Mouse (Mus musculus) kidney, postnatal 25 days (tissue): Measurements from ENCODE around the gene Slc39a1.
"Not testable (repeated sequence)": the region's sequence is repeated elsewhere in the genome, so short reads cannot be mapped to it uniquely, and the experiment has no call there.

Source experiments
- DNase-seq, 2 experiments: peaks; one replicate each; pipeline ENCODE4 v3.0.0; 2021; ENCODE audit warnings: mixed read lengths in 2 of 2

Slc39a1 gene

DNA sequence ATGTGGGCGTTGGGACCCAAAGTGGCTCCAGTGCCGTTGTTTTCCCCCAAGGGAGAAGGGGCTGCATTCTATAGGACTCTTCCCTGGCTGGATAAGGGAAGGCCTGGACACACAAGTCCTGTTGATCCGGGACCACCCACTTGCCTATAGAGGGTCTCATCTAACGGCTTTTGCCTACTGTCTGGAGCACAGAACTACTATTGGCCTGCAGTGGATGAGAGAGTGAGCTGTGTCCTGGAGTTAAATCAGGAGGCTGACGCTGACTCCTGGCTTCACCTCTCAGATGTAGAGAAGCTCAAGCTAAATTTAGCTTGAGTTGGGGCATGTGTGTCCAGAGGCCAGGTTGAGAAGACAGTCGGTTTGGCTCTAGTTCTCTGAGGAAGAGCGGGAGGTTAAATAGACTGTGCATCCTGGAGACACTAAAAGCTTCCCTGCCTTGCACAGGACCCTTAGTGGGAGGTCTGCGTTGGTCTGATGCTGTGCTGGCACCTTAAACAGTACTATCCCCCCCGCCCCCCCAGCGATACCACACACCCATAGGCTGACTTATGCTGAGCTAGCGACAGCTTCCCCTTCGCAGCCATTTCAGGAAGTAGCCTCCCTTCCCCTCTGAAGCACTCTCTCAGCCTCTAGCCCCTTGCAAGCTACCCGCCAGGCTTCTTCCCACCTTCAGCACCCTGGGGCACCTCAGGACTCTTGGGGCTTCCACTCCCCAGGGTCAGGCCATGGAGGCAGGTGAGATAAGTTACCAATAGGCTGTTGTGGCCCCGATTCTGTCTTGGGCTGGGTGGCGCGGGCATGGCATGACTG is 18.2 kb downstream of the Slc39a1 start:
- no peak for DNase-seq

DNA sequence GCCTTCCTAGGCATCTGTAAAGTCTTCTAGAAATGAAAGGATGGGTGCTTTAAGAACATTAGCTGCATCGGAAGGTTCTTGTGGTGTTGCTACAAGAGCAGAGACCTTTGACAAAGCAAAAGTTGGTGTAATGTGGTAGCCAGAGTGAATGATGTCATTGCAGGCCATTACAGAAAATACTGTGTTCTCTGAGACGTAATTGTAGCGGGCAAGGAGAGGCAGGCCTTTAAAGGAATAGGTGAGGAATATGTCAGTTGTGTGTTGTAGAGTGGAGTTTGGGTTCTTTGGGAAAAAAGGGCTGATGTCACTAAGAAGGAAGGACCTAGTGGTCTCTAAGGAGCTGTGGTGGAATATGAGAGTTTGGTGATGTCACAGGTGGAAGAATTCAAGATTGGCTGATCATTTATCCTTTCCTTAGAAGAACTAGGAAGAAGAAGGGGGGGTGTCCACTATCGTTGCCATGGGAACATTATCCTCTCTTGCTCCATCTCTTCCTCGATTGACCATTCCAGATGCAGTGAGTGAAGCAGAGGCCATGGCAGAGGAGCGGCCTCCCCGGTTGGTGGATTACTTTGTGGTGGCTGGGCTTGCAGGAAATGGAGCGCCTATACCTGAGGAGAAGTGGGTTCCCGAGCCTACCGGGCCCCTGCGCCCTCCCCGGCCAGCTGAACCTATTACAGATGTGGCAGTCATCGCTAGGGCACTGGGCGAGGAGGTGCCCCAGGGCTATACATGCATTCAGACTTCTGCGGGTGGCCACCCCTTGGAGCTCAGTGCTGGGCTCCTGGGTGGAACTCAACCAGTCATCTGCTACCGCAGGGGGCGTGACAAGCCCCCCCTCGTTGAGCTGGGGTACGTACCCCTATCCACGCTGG is 19.2 kb downstream of the Slc39a1 start:
- no peak for DNase-seq

DNA sequence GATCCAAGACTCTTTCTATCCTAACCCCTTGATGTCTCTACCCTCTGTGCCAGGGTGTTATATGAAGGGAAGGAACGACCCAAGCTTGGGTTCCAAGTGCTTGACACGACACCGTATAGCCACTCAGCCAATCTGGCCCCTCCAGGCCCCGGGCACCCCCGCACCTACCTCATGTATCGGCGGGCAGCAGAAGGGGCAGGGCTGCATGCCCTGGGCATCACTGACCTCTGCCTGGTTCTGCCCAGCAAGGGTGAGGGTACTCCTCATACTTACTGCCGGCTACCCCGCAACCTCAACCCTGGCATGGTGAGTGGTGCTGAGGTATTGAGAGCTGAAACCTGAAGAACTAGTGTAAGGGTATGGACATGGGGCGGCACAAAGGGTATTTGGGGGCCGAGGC is 20.2 kb downstream of the Slc39a1 start:
- no peak for DNase-seq

DNA sequence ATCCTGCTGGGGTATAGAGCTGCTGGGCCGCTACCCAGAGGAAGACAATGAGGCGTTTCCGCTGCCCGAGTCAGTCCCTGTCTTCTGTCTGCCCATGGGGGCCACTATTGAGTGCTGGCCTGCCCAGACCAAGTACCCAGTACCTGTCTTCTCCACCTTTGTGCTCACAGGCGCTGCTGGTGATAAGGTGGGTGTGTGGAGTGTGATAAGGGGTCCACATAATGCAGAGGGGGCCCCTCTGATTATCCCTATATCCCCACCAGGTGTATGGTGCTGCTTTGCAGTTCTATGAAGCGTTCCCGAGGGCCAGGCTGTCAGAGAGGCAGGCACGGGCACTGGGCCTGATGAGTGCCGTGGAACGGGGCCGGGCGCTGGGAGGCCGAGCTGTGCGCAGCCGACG is 21.0 kb downstream of the Slc39a1 start:
- no peak for DNase-seq

DNA sequence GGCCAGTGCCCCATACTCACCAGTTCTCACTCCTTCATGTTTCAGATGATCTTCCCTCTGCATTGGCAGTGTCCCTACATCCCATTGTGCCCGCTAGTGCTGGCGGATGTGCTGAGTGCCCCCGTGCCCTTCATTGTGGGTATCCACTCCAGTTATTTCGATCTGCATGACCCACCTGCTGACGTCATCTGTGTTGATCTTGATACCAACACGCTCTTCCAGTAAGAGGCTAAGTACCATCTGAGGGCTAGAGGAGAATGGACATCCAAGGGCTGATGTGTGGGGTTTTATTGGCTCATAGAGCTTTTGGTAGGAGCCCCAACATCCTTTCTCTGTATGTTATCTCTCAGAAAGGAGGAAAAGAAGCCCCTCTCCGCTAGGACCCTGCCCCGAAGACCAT is 22.8 kb downstream of the Slc39a1 start:
- DNase-seq = no peak

DNA sequence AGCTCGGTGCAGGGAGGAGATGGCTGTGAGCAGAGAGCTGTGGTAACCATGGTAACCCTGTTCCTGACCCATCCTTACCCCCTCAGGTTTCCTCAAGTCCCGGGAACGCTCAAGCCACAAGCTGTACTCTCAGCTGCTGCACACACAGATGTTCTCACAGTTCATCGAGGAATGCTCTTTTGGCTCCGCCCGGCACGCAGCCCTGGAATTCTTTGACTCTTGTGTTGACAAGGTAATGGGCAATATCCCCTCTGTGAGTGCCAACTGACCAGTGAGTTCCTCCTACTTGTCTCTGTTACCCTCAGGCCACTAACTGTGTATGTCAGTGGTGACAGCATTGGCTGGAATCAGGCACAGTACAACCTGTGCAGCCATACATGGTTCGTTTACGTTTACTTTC is 24.2 kb downstream of the Slc39a1 start:
- no peak for DNase-seq

DNA sequence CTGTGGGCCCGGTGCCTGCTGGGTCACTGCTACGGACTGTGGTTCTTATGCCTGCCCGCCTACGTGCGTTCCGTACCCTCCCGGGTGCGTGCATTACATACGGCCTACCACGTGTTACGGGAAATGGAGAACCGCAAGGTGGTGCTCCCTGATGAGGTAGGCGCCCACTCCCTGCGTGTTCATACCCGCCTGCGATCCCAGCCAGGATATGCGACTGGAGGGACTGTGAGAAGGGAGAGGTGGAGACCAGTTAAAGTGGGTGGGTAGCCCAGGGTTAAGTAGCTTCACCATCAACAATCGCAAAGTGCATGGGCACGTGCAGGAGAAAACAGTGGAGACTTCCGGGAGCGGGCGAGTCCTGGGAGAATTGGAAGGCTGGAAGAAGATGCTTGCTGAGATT is 25.9 kb downstream of the Slc39a1 start:
- no peak for DNase-seq

DNA sequence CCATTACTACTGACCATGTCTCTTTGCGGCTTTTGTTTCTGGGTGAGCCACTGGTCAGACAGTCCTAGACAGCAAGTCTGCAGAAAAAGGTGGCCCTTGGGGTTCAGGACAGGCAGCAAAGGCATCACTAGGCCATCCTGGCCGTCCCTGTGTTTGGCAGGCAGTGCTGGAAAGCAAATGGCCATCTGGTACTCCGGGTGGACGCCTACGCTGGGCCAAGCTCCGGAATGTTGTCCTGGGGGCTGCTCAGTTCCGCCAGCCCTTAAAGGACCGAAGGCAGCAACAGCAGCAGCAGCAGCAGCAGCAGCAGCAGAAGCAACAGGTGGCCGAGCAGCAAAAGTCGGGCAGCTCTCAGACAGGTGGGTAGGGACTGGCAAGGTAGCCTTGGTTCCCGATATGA is 27.3 kb downstream of the Slc39a1 start:
- no peak for DNase-seq

DNA sequence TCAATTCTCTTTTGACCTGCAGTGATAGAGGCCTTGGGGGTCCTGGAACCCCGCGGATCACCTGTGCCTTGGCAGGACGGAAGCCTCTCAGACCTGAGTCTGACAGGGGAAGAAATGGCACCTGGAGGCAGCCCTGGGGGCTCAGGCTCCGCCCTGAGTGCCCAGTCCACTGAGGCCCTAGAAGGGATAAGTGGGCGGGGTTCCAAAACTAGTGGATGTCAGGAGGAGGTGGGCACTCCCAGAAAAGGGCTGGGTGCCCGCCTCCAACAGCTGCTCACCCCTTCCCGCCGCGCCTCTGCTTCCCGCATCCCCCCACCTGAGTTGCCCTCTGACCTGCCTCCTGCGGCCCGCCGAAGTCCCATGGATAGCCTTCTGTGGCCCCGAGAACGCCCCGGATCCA is 28.9 kb downstream of the Slc39a1 start:
- no peak for DNase-seq

DNA sequence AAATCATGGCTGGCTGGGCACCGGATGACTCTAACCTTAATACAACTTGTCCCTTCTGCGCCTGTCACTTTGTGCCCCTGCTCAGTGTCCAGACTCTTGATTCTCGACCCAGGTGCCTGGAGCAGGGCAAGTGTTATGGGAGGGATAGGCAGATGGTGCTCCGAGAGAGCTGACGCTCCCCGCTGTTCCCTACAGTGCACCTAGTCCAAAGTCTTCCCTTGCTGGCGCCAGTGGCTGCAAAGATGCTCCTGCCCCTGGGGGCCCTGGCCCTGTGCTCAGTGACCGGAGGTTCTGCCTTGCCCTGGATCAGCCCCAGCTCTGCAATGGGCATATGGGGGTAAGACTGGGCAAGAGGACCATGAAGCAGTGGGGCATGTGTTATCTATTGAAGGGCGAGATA is 29.8 kb downstream of the Slc39a1 start:
- DNase-seq = no peak

DNA sequence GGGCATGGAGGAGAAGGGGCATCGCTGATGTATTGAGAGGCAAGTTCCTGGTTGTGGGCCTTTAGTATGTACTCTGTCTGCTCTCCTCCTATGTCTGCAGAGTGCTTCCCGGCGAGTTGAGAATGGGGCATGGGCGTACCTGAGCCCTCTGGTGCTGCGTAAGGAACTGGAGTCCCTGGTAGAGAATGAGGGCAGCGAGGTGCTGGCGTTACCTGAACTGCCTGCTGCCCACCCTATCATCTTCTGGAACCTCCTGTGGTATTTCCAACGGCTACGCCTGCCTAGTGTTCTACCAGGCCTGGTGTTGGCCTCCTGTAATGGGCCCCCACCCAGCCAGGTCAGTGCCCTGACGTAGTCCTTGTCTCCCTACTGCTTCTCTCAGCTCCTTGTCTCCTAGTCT is 30.2 kb downstream of the Slc39a1 start:
- DNase-seq = no peak

DNA sequence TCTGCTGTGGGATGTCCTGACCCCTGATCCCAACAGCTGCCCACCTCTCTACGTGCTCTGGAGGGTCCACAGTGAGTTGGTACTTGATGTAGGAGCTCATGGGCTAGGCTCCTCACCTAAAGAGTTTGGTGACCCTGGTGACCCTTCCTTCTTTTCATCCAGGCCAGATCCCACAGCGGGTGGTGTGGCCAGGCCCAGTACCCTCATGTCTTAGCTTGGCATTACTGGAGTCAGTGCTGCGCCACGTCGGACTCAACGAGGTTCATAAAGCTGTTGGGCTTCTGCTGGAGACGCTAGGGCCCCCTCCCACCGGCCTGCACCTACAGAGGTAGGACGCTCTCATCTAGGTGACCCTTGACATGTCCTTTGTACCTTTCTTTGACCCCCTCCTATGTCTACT is 31.2 kb downstream of the Slc39a1 start:
- DNase-seq = no peak

DNA sequence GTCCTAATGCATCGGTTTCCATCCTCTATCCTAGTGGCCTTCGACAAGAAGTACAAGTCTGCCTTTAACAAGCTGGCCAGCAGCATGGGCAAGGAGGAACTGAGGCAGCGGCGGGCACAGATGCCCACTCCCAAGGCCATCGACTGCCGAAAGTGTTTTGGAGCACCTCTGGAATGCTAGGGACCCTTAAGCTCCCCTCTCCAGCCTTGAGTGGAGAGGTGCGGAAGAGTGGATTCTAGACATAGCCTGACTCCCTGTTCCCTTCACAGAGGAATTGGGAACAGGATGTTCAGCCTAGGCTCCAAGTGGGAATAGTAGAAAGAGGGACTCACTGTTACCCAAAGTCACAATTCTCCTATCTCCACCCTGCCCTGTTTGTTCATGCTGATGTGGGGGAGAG is 31.8 kb downstream of the Slc39a1 start:
- DNase-seq = no peak

DNA sequence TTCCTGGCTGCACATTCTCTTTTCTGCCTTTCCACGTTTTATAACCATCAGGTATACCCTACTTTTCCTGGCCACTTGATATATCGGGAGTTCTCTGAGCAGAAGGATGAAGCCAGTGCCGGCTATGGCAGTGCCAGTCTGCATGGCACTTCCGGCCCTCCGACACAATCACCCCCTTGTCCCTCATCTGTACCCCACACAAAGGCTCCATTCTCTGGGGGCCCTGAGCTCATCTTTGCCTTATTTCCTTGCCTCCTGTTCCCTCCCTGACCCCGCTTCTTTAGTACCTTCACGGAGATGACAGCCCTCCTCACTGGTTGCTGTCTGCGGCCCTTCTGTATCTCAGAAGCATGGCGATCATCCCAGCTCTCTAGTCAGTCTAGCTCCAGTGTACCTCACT is 32.7 kb downstream of the Slc39a1 start:
- no peak for DNase-seq

DNA sequence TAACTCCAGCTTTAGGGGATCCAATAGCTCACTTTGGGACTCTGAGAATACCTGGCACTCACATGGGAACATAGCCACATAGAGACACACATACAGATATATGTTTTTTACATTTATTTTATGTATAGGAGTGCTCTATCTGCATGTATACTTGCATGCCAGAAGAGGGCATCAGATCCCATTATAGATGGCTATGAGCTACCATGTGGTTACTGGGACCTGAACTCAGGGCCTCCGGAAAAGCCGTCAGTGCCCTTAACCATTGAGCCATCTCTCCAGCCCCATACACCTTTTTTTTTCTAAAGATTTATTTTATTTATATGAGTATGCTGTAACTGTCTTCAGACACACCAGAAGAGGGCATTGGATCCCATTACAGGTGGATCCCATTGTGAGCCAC is 36.2 kb downstream of the Slc39a1 start:
- DNase-seq = no peak

DNA sequence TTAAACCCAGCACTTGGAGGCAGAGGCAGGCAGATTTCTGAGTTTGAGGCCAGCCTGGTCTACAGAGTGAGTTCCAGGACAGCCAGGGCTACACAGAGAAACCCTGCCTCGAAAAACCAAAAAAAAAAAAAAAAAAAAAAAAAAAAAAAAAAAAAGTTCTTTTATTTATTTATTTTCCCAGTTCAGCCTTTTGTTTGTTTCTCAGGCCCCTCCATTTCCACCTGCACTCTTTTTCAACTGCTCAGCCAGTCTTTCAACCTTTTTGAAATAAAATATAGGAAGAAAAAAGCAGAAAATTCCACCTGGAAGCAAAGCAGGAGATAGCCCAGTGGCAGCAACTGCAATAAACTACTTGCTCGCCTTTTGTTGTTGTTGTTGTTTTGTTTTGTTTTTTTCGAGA is 41.4 kb downstream of the Slc39a1 start:
- not testable (repeated sequence) for DNase-seq

DNA sequence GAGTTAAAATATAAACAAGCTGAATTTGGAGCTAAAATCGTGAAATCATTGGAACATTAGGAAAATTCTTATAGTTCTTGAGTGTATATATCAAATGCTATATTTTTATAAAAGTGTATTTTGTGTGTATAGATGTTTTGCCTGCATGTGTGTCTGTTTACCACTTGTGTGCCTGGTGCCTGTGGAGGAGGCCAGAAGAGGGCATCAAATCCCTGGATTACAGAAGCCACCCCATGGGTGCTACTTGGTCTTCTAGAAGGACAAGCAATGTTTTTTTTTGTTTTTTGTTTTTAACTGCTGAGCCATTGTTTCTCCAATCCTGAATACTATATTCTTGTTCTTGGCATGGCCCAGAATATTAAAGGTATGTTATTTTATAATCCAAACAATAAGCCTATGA is 42.6 kb downstream of the Slc39a1 start:
- peak in 1 of 2 experiments; percentile 33 for DNase-seq

DNA sequence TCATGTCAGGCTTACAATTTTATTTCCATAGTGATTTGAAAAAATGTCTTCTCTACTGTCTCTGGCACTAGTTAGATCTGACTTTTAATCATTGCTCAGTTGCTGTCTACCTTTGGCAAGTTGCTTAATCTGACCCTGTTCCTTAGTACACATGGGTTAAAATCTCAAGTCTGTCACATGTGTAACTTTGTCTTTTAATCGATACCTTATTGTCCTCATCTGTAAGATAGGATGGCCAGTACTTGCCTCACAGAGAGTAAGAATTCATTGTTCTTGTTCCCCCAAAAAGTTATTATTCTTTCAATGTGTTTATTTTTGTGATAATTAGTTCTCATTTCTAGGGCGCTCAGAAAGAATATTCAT is 44.0 kb downstream of the Slc39a1 start:
- DNase-seq = no peak

DNA sequence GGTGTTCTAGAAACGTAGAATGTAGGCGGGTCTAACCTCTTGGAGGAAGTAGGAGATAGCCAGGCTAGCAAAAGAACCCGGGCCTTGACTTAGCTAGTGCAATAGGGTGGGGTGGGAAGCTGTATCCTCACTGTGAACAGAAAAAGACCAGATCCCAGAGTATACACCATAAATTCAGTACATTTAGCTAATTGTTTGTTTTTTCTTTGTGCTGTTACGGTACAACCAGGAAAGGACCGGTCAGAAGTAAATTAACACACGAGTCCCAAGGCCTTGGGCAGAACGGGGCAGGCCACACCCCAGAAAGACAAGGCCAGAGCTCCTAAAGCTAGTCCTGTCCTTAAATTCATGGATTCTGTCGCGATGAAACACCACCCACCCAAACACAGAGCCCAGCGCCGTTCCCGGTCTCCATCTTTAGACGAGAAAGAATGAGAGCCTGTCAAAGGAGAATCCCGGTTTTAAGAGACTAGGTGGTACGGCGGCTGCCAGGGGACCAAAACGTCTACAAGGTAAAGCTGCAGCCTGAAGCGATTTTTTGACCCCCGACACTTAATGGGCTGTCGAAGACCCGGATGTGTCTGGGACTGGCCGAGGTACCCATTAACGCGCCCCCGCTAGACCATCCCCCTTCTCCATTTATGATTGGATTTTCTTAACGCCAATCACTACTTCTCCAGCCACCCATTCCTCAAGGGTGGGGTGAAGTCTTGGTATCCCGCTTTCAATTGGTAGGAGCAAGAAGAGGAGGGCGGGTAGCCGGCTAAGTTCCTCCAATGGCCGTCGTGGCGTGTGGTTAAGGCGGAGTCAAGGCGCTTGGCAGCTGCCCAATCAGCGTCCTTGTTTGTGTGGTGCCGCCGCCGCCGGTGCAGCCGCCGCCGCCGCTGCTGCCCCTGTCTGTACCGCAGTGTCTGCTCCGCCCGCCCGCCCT is 44.6 kb downstream of the Slc39a1 start, which contains the start of gene Gatad2b:
Gene Gatad2b, plus strand, starts transcription at position 834 of the 931 bp plus-strand sequence.
- peak; percentile 99 to 100 for DNase-seq

DNA sequence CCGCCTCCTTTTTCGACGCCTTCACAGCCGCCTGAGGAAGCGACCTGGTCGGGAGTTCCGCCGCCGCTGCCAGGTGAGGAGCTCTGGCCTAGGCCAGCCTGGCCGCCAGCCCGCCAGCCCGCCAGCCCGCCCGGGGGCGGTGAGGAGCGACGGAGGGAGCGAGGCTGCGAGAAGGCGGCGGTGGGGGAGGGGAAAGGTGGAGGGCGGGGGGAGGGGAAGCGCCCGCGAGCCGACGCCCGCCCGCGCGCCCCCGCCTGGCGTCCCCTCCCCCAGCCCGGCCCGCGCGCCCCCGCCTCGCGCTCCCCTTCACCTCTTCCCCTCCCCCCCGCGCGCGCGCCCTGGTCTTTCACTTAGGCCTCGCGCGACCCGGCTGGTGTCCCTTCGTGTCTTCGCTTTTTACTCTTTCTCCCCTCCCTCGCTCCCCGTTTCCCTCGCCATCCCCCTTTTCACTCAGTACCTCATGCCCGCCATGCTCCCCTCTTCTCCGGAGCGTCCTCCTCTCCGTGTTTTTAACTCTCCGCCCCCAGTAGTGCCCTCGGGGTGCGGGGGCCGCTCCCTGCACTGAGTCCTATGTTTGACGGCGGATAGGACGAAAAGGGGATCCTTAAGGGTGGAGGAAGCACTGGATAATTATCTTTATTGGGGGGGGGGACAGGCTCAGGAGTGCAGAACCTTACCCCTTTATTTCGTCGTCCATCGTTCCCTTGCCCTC is 45.5 kb downstream of the Slc39a1 start:
- DNase-seq = peak; percentile 75 to 85

DNA sequence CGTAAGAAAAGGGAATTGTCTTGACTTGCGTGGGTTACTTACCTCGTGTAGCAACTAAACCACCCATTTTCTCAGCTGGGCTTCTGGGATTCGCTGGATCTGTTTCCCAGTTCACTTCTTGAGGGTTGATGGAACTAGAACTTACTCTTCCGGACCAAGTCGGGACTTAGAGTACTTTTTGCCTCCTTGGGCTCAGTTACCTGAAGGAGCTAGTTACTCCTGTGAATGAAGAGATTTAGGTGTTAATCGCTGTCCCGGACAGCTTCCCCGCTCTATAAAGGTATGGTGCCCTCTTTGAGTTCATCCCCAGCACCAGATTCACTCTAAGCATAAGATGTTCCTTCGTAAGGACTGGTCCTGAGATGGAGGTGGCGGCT is 46.1 kb downstream of the Slc39a1 start:
- no peak for DNase-seq

DNA sequence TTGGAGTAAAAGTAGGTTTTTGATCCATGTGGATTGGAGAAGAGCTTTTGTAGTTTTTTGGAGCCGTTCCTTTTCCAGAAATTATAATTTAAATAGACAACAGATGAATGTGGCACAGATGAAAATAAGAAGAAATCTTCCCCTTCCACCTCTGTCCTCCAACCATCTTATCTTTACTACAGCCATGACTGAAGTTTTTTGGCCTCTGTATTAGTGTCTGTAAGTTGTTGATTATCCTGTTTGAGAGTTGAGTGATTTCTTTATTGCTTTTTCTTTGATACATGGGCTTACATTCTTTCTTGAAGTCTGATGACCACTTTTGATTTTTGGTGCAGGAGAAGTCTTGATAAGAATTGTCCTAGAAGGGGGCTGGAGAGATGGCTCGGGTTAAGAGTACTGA is 46.7 kb downstream of the Slc39a1 start:
- no peak for DNase-seq
